Mouse (Mus musculus): ENCODE results near the gene Slamf9.

DNA sequence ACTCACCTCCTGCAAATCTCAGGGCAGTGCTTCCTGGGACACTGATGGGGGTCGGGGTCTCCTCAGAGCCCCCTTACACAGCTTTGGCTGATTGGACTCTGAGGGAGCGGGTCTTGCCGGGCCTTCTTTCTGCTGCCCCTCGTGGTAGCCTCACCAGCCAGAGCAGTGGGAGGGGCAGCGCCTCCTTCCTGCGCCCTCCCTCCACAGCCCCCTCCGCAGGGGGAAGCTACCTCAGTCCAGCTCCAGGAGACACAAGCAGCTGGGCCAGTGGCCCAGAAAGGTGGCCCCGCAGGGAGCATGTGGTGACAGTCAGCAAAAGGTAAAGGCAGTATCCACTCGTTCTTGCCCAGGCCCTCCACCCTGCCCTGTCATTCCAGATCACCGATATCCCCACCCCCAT is 22.3 kb downstream of the Slamf9 start:
- TF ChIP-seq CTCF (IDR thresholded peaks at IDR 0.05; ENCODE audit: borderline replicate concordance, control insufficient read depth, extremely low read depth, insufficient read depth, low read length, poor library complexity) (no peak), POLR2A (IDR thresholded peaks at IDR 0.05; ENCODE audit: control insufficient read depth, extremely low read depth, insufficient read depth, low read length, poor library complexity) (no peak)
